Mouse (Mus musculus): ENCODE results near the gene Gemin2.

- TF ChIP-seq POLR2A (IDR thresholded peaks at IDR 0.05; ENCODE audit: low read depth, low read length) (no peak), CTCF (IDR thresholded peaks at IDR 0.05; ENCODE audit: extremely low read depth, insufficient read depth, insufficient read length, insufficient replicate concordance) (no peak)
Observed at GRCm38 (mm10) chr12:59074052-59074451, 60.9 kb downstream of the Gemin2 start.
